ENCODE assay signal across 12 mouse cellular contexts in genomic region chr15:97793386-97794153, GRCm38 (mm10).
"Had no signal": no experiment of that assay in that cellular context is flagged by ENCODE, and none has a peak within 500 bp of the region (broad histone marks: within the 10 kb centered on the region; RNA-seq: fewer than 3 reads in every experiment).

No protein-coding gene starts in this region.

- H3K27ac ChIP-seq: midbrain, embryonic 10.5 days; midbrain, embryonic 12.5 days; neural tube, embryonic 12.5 days; stomach, embryonic 15.5 days; stomach, postnatal 0 days had no signal

- H3K27me3 ChIP-seq: midbrain, embryonic 12.5 days; neural tube, embryonic 12.5 days; stomach, embryonic 15.5 days had no signal

- H3K4me3 ChIP-seq: midbrain, embryonic 10.5 days; midbrain, embryonic 12.5 days; neural tube, embryonic 12.5 days; stomach, embryonic 15.5 days had no signal

- DNase-seq: lung, adult 18-20 months; lung, embryonic 14.5 days; lung, postnatal 10 days; lung, postnatal 4 days; midbrain, embryonic 14.5 days; right cerebral cortex, postnatal 14 days; thymus, postnatal 25 days had no signal

- H3K4me2 ChIP-seq: lung, embryonic 14.5 days; midbrain, embryonic 12.5 days; neural tube, embryonic 12.5 days; stomach, embryonic 15.5 days had no signal
